Mouse (Mus musculus) lung, embryonic 16.5 days (tissue): ENCODE measurements around the gene Afap1l2. TPM values are rescaled to one million over a fixed set of nuclear protein-coding genes. Genes with fewer than 3 reads are reported as not detected.

ENCODE experiments used
- ATAC-seq: fragments of 200-750 bp; cut with Nextera tagmentation; 2 replicates; pipeline ENCODE4 v1.8.0; 2017; ENCODE audit warnings: low read depth, mild to moderate bottlenecking, moderate library complexity
- H3K27ac ChIP-seq: fragments of 300-500 bp; sonication (generic); 2 replicates; pipeline ENCODE4 v1.5.1; 2014; ENCODE audit warnings: mild to moderate bottlenecking, control low read depth, low read length
- H3K27me3 ChIP-seq: fragments of 300-500 bp; sonication (generic); 2 replicates; pipeline ENCODE4 v1.6.1; 2014; ENCODE audit warnings: low read depth, low read length, mixed read lengths; ENCODE audit not compliant: control insufficient read depth, insufficient read depth
- H3K36me3 ChIP-seq: fragments of 300-500 bp; sonication (generic); 2 replicates; pipeline ENCODE4 v1.6.1; 2014; ENCODE audit warnings: low read length; ENCODE audit not compliant: control insufficient read depth, insufficient read depth
- H3K4me1 ChIP-seq: fragments of 300-500 bp; sonication (generic); replicated peaks from 2 replicates; pipeline ENCODE4 v1.6.1; 2014; ENCODE audit warnings: low read length, mixed read lengths; ENCODE audit not compliant: control insufficient read depth, insufficient read depth
- H3K4me2 ChIP-seq: fragments of 300-500 bp; sonication (generic); 2 replicates; pipeline ENCODE4 v1.6.1; 2014; ENCODE audit warnings: low read depth, low read length, control low read depth
- H3K4me3 ChIP-seq: fragments of 300-500 bp; sonication (generic); 2 replicates; pipeline ENCODE4 v1.5.1; 2014; ENCODE audit warnings: mild to moderate bottlenecking, low read length, control low read depth
- H3K9ac ChIP-seq: fragments of 300-500 bp; sonication (generic); 2 replicates; pipeline ENCODE4 v1.6.1; 2014; ENCODE audit warnings: low read length, control low read depth
- H3K9me3 ChIP-seq: fragments of 300-500 bp; sonication (generic); 2 replicates; pipeline ENCODE4 v1.6.1; 2016; ENCODE audit warnings: low read length; ENCODE audit not compliant: control insufficient read depth
- WGBS: fragments of 180-500 bp; shearing (Covaris S2); extraction: QIAGEN DNeasy Blood & Tissue Kit; methylation state at CpG from one replicate; pipeline ENCODE4 v1.1.7; 2014; 5-methylcytosine and 5-hydroxymethylcytosine counted together
- polyA plus RNA-seq: library from polyadenylated mRNA; unstranded; fragments of >200 nt; fragmentation: Nextera tagmentation; extraction: Ambion mirVana; gene quantifications from 2 replicates; pipeline ENCODE4 v1.2.1, GENCODE M21; 2015

Afap1l2 gene
- polyA plus RNA-seq: 29.0 and 31.3 TPM in 2 replicates

- Histone ChIP-seq H3K9ac (peak within 1 kb of the TSS; percentile 72), H3K9me3 (no peaks in the 10 kb centered on the region), H3K4me2 (peak within 1 kb of the TSS; percentile 97), H3K36me3 (no peaks in the 10 kb centered on the region), H3K27me3 (peaks cover 3% of the 10 kb centered on the region; the same call in 1 of the 2 replicates), H3K4me3 (peak within 1 kb of the TSS; percentile 72), H3K27ac (peak within 1 kb of the TSS; percentile 36; the same call in 1 of the 2 replicates), H3K4me1 (peaks cover 25% of the 10 kb centered on the region)
- under 1% methylated on average over 67 of the region's 68 CpGs for WGBS
- ATAC-seq: peak; percentile 78
These were observed at the start of gene Afap1l2 for GRCm38 (mm10) chr19:57007781-57008710. Gene Afap1l2, minus strand, starts transcription at chr19:57008228.

GRCm38 (mm10) chr19:57057568-57057967, 49.5 kb upstream of the Afap1l2 start:
- Histone ChIP-seq H3K4me2 (no peak overlapping the region), H3K9me3 (peaks cover 5% of the 10 kb centered on the region), H3K27ac (no peak overlapping the region), H3K4me1 (peaks cover 8% of the 10 kb centered on the region), H3K27me3 (no peaks in the 10 kb centered on the region), H3K4me3 (no peak overlapping the region), H3K9ac (no peak overlapping the region), H3K36me3 (peaks cover 14% of the 10 kb centered on the region)
- ATAC-seq: no peak
- WGBS: 96% methylated on average over 2 of the region's 2 CpGs

GRCm38 (mm10) chr19:57055215-57056120, 47.4 kb upstream of the Afap1l2 start:
- H3K4me3 ChIP-seq: no peak overlapping the region
- H3K4me1 ChIP-seq: peaks cover 8% of the 10 kb centered on the region
- H3K9ac ChIP-seq: no peak overlapping the region
- peaks cover 5% of the 10 kb centered on the region for H3K9me3 ChIP-seq
- H3K4me2 ChIP-seq: 0 out of 2 replicates have a peak overlapping the region, but pooled peaks have one; percentile 6
- no peak overlapping the region for H3K27ac ChIP-seq
- no peaks in the 10 kb centered on the region for H3K27me3 ChIP-seq
- ATAC-seq: no peak
- 68% methylated on average over 16 of the region's 16 CpGs for WGBS
- peaks cover 11% of the 10 kb centered on the region for H3K36me3 ChIP-seq

DNA sequence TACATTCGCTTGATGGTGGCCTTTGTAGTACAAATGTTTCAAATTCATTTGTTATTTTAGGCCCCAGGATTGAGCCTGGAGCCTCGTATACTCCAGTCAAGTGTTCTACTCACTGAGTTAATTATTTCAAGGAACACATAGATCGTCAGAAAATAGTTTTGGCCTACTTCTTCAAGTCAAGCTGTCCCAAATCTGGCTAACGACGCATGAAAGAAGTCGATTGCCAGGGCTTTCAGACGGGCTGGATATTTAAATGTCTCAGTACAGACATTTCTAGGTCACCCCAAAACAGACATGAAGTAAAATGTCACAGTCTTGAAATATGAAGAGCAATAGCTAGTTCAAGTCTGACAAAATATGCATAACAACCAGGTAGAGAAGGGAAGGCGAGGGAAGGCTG, 44.9 kb upstream of the Afap1l2 start:
- Histone ChIP-seq H3K4me2 (no peak overlapping the region), H3K9ac (no peak overlapping the region), H3K36me3 (peaks cover 5% of the 10 kb centered on the region), H3K4me3 (no peak overlapping the region), H3K4me1 (peaks cover 10% of the 10 kb centered on the region), H3K9me3 (peaks cover 5% of the 10 kb centered on the region), H3K27ac (no peak overlapping the region), H3K27me3 (no peaks in the 10 kb centered on the region)
- WGBS: 59% methylated on average over 8 of the region's 8 CpGs
- ATAC-seq: no peak

- Histone ChIP-seq H3K36me3 (no peaks in the 10 kb centered on the region), H3K4me3 (no peak overlapping the region), H3K9me3 (no peaks in the 10 kb centered on the region), H3K4me2 (no peak overlapping the region), H3K27ac (no peak overlapping the region), H3K9ac (no peak overlapping the region), H3K27me3 (no peaks in the 10 kb centered on the region), H3K4me1 (peaks cover 12% of the 10 kb centered on the region)
- ATAC-seq: no peak
- WGBS: 85% methylated on average over 7 of the region's 7 CpGs
These were observed 44.0 kb upstream of the Afap1l2 start for GRCm38 (mm10) chr19:57052016-57052415.

GRCm38 (mm10) chr19:57049592-57050090, 41.6 kb upstream of the Afap1l2 start:
- no peaks in the 10 kb centered on the region for H3K36me3 ChIP-seq
- H3K4me3 ChIP-seq: no peak overlapping the region
- peaks cover 12% of the 10 kb centered on the region for H3K4me1 ChIP-seq
- no peak overlapping the region for H3K4me2 ChIP-seq
- H3K9ac ChIP-seq: no peak overlapping the region
- no peak for ATAC-seq
- H3K27me3 ChIP-seq: no peaks in the 10 kb centered on the region
- 65% methylated on average over 16 of the region's 16 CpGs for WGBS
- H3K9me3 ChIP-seq: no peaks in the 10 kb centered on the region
- no peak overlapping the region for H3K27ac ChIP-seq

DNA sequence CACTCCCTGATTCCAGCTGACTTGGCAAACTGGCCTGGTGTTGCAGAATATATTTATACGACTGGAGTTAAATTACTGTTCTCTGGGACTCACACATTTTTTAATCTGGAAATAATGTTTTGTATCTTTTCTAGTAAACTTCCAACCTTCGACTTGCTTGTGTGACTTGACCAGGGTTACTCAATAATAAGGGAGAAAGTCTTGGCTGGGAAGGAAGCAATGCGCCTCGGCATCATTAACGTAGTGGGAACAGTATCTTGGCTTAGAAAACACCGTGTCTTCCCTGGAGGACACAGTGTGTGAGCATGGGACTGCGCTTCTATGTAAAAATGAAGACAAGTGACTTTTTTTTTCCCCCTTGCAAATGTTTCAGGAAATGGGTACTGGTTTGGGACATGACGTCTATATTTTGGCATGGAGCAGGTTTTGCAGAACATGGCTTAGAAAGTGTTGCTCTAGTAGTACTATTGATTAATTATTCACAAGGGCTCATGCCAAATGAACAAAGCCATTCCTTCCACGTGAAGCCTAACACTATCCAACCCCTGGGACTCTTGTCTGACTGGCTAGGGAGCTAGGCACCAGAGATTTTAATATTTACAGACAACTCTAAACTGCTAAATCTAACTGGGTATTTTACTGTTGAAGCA, 39.8 kb upstream of the Afap1l2 start:
- peak; percentile 90 for ATAC-seq

GRCm38 (mm10) chr19:57039258-57039657, 31.2 kb upstream of the Afap1l2 start:
- Histone ChIP-seq H3K36me3 (peaks cover 29% of the 10 kb centered on the region), H3K4me1 (no peaks in the 10 kb centered on the region), H3K4me3 (no peak overlapping the region), H3K27ac (no peak overlapping the region), H3K27me3 (no peaks in the 10 kb centered on the region), H3K9ac (no peak overlapping the region), H3K4me2 (no peak overlapping the region), H3K9me3 (no peaks in the 10 kb centered on the region)
- ATAC-seq: no peak
- WGBS: 57% methylated on average over 6 of the region's 6 CpGs

More for the DNA sequence above, 39.8 kb upstream of the Afap1l2 start:
- peaks cover 7% of the 10 kb centered on the region for H3K4me1 ChIP-seq
- H3K9ac ChIP-seq: no peak overlapping the region
- H3K4me2 ChIP-seq: no peak overlapping the region
- no peak overlapping the region for H3K4me3 ChIP-seq
- H3K27me3 ChIP-seq: no peaks in the 10 kb centered on the region
- H3K36me3 ChIP-seq: peaks cover 3% of the 10 kb centered on the region
- peak overlapping the region; percentile 65 for H3K27ac ChIP-seq
- H3K9me3 ChIP-seq: no peaks in the 10 kb centered on the region
- WGBS: 54% methylated on average over 9 of the region's 9 CpGs
